Mouse (Mus musculus) kidney, embryonic 14.5 days (tissue): Measurements from ENCODE around the gene Ppp1r9b. TPM values are rescaled to one million over a fixed set of nuclear protein-coding genes. Genes with fewer than 3 reads are reported as not detected.

Experiments
- ATAC-seq: fragments of 200-750 bp; cut with Nextera tagmentation; 2 replicates; pipeline ENCODE4 v1.8.0; 2017; ENCODE audit warnings: moderate number of reproducible peaks, mild to moderate bottlenecking, moderate TSS enrichment, moderate library complexity; ENCODE audit not compliant: low FRiP score, low TSS enrichment
- H3K27ac ChIP-seq: fragments of 300-500 bp; sonication (generic); 2 replicates; pipeline ENCODE4 v1.5.1; 2014; ENCODE audit warnings: low read depth, mild to moderate bottlenecking, low read length, moderate library complexity, mixed read lengths
- H3K27me3 ChIP-seq: fragments of 300-500 bp; sonication (generic); 2 replicates; pipeline ENCODE4 v1.6.1; 2014; ENCODE audit warnings: mild to moderate bottlenecking, low read length; ENCODE audit not compliant: control insufficient read depth, insufficient read depth
- H3K36me3 ChIP-seq: fragments of 300-500 bp; sonication (generic); 2 replicates; pipeline ENCODE4 v1.6.1; 2014; ENCODE audit warnings: low read length, mixed read lengths; ENCODE audit not compliant: control insufficient read depth, insufficient read depth
- H3K4me1 ChIP-seq: fragments of 300-500 bp; sonication (generic); 2 replicates; pipeline ENCODE4 v1.6.1; 2014; ENCODE audit warnings: low read length, mixed read lengths; ENCODE audit not compliant: control insufficient read depth, insufficient read depth
- H3K4me2 ChIP-seq: fragments of 300-500 bp; sonication (generic); replicated peaks from 2 replicates; pipeline ENCODE4 v1.6.1; 2014; ENCODE audit warnings: low read depth, mild to moderate bottlenecking, low read length
- H3K4me3 ChIP-seq: fragments of 300-500 bp; sonication (generic); 2 replicates; pipeline ENCODE4 v1.5.1; 2014; ENCODE audit warnings: mild to moderate bottlenecking, low read length
- H3K9ac ChIP-seq: fragments of 300-500 bp; sonication (generic); 2 replicates; pipeline ENCODE4 v1.6.1; 2014; ENCODE audit warnings: low read depth, mild to moderate bottlenecking, low read length, moderate library complexity
- H3K9me3 ChIP-seq: fragments of 300-500 bp; sonication (generic); 2 replicates; pipeline ENCODE4 v1.6.1; 2016; ENCODE audit warnings: low read length; ENCODE audit not compliant: control insufficient read depth
- WGBS: fragments of 180-500 bp; shearing (Covaris S2); extraction: QIAGEN DNeasy Blood & Tissue Kit; methylation state at CpG from one replicate; pipeline ENCODE4 v1.1.7; 2014; 5-methylcytosine and 5-hydroxymethylcytosine counted together
- polyA plus RNA-seq: library from polyadenylated mRNA; unstranded; fragments of >200 nt; fragmentation: Nextera tagmentation; extraction: Ambion mirVana; gene quantifications from 2 replicates; pipeline ENCODE4 v1.2.1, GENCODE M21; 2014

Gene Ppp1r9b
- polyA plus RNA-seq, 1 experiment from 2014 or later = 14.6 TPM

DNA sequence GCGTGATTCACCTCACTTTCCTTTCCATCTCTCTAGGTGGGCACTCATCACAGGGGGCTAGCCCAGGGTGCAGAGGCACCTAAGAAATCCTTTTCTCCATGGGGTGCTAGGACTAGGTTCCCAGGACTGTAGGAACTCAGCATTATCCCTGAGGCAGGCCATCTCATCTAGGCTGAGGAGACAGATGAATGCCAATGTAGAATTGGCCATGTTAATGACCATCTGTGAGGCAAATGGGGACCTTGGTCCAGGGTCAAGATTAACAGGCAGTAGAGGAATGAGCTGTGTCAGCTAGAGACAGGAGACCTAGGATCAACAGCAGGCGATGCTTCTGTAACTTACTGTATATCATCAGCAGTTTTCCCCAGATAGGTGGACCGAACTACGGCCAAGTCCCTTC, 48.9 kb downstream of the Ppp1r9b start:
- Histone ChIP-seq H3K4me3 (no peak overlapping the region; the same call in 1 of the 2 replicates), H3K9ac (peak overlapping the region; percentile 58; the same call in 1 of the 2 replicates), H3K9me3 (no peaks in the 10 kb centered on the region), H3K36me3 (peaks cover 6% of the 10 kb centered on the region; the same call in 1 of the 2 replicates), H3K27me3 (no peaks in the 10 kb centered on the region), H3K4me2 (peak overlapping the region; percentile 83; the same call in 1 of the 2 replicates), H3K4me1 (peaks cover 10% of the 10 kb centered on the region; the same call in 1 of the 2 replicates), H3K27ac (no peak overlapping the region)
- ATAC-seq = no peak
- 81% methylated on average over 4 of the region's 4 CpGs for WGBS

DNA sequence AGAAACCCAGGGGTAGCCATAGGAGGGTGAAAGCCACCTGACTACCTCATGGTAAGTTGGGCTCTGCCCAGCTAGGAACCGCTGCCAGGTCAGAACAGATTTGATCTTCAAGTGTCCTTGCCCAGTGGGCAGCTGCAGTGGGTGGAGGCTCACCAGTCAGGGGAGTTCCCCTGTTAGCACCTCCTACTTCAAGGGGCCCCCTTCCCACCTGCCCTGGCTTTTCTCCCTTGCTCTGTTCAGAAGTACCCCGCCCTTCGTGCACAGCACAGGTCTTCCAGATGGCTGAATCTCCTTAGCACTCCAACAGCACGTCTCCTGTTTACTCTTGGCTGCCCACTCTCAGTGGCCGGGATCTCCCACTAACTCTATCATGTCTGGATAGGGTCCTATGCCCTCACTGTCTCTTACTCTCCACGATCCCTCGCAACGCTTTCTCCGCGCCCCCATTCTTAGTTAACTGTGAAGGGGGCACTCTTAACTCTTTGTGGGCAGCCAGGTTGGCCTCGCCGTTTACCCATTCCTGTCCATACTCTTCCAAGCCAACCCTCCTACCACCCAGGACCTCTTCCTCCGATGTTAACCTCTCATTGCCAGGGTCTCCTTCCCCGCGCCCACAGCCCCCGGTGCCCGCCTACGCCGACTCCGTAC, 49.8 kb downstream of the Ppp1r9b start:
- H3K27me3 ChIP-seq = no peaks in the 10 kb centered on the region
- peak overlapping the region; percentile 65 for H3K4me3 ChIP-seq
- H3K36me3 ChIP-seq = peaks cover 6% of the 10 kb centered on the region; the same call in 1 of the 2 replicates
- H3K9me3 ChIP-seq = no peaks in the 10 kb centered on the region
- H3K9ac ChIP-seq = peak overlapping the region; percentile 58
- ATAC-seq = peak; percentile 32
- WGBS = under 1% methylated on average over 20 of the region's 20 CpGs
- peaks cover 10% of the 10 kb centered on the region; the same call in 1 of the 2 replicates for H3K4me1 ChIP-seq
- H3K27ac ChIP-seq = peak overlapping the region; percentile 61
- peak overlapping the region; percentile 83 for H3K4me2 ChIP-seq

DNA sequence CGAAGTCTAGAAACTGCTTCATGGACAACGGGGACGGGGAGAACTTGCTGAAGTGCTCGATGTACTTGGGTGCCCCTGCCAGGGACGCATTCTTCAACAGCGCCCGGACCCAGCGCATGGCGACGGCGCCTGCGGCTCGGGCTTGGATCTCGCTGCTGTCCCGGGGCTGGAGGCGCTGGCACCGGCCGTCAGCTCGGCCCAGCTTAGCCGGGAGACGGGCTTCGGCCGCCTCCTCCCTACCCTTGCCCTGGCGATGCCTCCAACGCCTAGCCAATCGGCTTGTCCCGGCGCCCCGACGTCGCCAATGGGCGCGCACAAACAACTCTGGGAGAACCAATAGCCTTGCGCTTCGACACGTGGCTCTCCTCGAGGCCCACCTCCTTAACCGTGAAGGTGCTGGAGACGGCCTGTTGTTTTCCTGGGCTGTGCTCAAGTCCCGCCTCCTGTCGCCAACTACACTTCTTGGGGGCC, 50.3 kb downstream of the Ppp1r9b start, which contains the start of gene Pdk2:
Gene Pdk2, minus strand, starts transcription at position 216 of the 471 bp plus-strand sequence.
- H3K27me3 ChIP-seq = no peaks in the 10 kb centered on the region
- ATAC-seq = peak; percentile 96
- H3K9ac ChIP-seq = peak within 1 kb of the TSS; percentile 58
- 0% methylated on average over 41 of the region's 41 CpGs for WGBS
- peaks cover 6% of the 10 kb centered on the region; the same call in 1 of the 2 replicates for H3K36me3 ChIP-seq
- H3K4me3 ChIP-seq = peak within 1 kb of the TSS; percentile 65
- H3K9me3 ChIP-seq = no peaks in the 10 kb centered on the region
- H3K4me2 ChIP-seq = peak within 1 kb of the TSS; percentile 83
- H3K4me1 ChIP-seq = peaks cover 10% of the 10 kb centered on the region; the same call in 1 of the 2 replicates
- H3K27ac ChIP-seq = peak within 1 kb of the TSS; percentile 61

DNA sequence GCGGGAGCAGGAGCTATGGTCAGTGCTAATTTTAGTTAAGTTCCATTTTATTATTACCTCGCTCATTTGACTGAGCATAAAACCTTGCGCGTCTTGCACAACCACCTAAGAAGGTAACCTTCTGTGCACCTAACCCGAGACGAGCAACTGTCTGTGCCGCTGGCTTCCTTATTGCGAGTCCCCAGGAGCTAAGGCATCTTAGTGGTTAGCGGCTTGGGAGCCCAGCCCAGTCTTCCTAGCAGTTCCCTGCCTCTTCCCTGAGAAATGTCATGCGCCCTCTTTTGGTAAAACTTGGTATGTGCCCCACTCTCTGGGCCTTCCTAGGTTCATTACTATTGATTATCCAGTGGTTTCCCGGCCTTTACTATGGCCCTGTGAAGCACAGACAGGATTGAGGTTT, 51.3 kb downstream of the Ppp1r9b start:
- Histone ChIP-seq H3K36me3 (peaks cover 6% of the 10 kb centered on the region; the same call in 1 of the 2 replicates), H3K4me2 (peak overlapping the region; percentile 83), H3K9ac (peak overlapping the region; percentile 32; the same call in 1 of the 2 replicates), H3K9me3 (no peaks in the 10 kb centered on the region), H3K4me1 (peaks cover 10% of the 10 kb centered on the region; the same call in 1 of the 2 replicates), H3K27me3 (no peaks in the 10 kb centered on the region), H3K4me3 (peak overlapping the region; percentile 65), H3K27ac (no peak overlapping the region)
- under 1% methylated on average over 11 of the region's 11 CpGs for WGBS
- no peak for ATAC-seq

DNA sequence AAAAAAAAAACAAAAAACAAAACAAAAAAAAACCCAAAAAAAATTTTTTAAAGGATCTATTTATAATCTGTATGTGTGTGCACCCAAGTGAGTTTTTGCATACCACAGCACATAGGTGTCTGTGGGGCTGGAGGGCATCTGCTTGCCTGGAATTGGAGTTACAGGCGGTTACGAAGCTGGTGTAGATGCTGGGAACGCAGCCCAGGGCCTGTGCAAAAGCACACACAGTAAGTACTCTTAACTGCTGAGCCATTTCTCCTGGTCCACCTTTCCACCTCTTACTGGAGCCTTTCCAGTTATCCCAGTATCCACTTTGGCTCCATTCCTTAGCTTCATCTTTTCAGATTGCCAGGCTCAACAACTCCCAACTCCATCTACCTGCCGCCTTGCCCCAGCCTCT, 52.2 kb downstream of the Ppp1r9b start:
- no peak overlapping the region for H3K4me3 ChIP-seq
- H3K9ac ChIP-seq = no peak overlapping the region
- WGBS = 88% methylated on average over 4 of the region's 4 CpGs
- no peaks in the 10 kb centered on the region for H3K27me3 ChIP-seq
- peaks cover 3% of the 10 kb centered on the region; the same call in 1 of the 2 replicates for H3K36me3 ChIP-seq
- H3K4me1 ChIP-seq = peaks cover 10% of the 10 kb centered on the region; the same call in 1 of the 2 replicates
- H3K9me3 ChIP-seq = no peaks in the 10 kb centered on the region
- H3K27ac ChIP-seq = no peak overlapping the region
- no peak overlapping the region for H3K4me2 ChIP-seq
- no peak for ATAC-seq

DNA sequence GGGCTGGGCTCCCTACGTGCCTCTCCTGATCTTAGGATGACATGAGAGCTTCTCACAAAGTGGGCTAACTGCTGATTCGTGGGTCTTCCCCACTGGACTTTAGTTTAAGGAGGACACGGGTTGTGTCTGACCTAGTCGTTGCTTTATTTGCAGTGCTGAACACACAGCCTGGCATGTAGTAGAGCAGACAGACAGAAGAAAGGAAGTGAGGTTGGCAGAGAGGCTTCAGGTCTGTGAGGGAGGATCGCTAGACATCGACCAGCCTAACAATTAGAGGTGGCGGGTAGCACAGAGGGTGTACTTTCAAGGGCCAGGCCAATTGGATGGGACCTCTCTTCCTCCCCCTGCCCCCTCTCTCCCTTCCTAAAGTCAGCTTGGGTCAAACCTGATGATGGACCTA, 52.8 kb downstream of the Ppp1r9b start:
- H3K27me3 ChIP-seq = no peaks in the 10 kb centered on the region
- peaks cover 10% of the 10 kb centered on the region; the same call in 1 of the 2 replicates for H3K4me1 ChIP-seq
- ATAC-seq = no peak
- H3K4me2 ChIP-seq = no peak overlapping the region
- no peak overlapping the region for H3K27ac ChIP-seq
- H3K36me3 ChIP-seq = no peaks in the 10 kb centered on the region; the same call in 1 of the 2 replicates
- H3K9me3 ChIP-seq = no peaks in the 10 kb centered on the region
- H3K9ac ChIP-seq = no peak overlapping the region
- no peak overlapping the region for H3K4me3 ChIP-seq
- WGBS = 52% methylated on average over 7 of the region's 7 CpGs

DNA sequence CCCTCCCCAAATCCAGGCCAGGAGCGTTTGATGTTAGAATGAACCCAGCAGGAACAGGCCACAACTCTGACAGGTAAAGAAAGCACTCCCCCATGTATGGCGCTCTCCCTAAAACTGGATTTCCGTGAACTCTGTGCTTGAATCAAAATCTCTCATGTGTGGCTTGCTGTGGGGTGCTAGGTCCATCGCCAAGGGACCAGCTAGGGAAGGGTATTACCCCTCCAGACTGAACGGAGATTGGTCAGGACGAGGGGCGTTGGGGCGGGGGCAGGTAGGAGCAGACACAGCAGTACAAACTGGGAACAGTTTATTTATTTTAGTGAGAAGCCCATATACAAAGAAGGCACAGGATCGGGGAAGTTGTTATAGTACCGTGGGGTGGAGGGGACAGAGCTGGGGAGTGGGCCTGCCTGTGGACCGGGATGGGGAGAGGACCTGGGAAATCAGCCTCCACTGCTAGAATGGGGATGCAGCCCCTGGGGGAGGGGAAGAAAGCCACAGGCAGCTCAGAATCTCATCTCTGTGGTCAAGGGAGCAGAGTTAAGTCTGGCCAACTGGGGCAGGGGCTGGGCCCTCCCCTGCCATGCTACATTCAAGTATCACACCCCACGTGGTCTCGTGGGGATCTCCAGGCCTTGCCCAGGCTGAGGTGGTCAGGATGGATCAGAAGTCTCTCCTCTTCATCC, 53.5 kb downstream of the Ppp1r9b start:
- H3K27me3 ChIP-seq = no peaks in the 10 kb centered on the region
- H3K36me3 ChIP-seq = no peaks in the 10 kb centered on the region
- no peak overlapping the region for H3K27ac ChIP-seq
- no peak overlapping the region for H3K4me3 ChIP-seq
- no peak for ATAC-seq
- no peak overlapping the region for H3K4me2 ChIP-seq
- 41% methylated on average over 13 of the region's 13 CpGs for whole genome bisulfite sequencing
- H3K4me1 ChIP-seq = peaks cover 10% of the 10 kb centered on the region; the same call in 1 of the 2 replicates
- no peaks in the 10 kb centered on the region for H3K9me3 ChIP-seq
- H3K9ac ChIP-seq = no peak overlapping the region

DNA sequence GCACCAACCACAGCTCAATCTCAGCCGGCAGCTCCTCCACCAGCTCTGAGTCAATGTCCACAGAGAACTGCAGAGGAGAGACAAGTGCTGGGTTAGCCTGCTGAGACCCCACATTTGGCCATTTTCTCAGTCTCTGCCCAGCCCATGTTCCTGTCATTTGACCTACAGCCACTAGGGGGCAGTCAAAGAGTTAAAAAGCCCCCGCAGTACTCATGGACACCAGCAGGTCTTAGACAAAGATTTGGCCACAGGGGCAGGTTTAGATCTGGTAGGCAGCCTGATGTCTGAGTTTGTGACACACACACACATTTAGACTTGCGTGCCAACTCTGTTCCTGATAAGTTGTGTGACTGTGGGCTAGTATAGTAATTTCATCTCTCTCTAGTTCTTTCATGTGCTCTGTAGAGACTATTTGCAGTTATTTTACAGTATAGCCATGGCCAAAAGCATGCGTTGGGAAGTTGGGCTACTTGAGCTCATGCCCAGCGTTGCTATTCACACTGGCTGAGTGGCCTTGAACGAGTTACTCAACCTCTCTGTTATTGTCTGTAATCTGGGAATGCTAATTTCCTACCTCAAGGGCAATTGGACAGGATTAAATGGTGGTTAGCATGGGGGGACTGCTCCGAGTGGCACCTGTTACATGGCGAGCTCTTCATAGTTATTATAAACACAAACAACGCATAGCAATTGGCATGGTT, 56.3 kb downstream of the Ppp1r9b start:
- no peaks in the 10 kb centered on the region for H3K4me1 ChIP-seq
- H3K4me3 ChIP-seq = no peak overlapping the region
- no peaks in the 10 kb centered on the region for H3K27me3 ChIP-seq
- H3K9me3 ChIP-seq = no peaks in the 10 kb centered on the region
- H3K9ac ChIP-seq = no peak overlapping the region
- no peak overlapping the region for H3K4me2 ChIP-seq
- H3K36me3 ChIP-seq = 0 out of 2 replicates have a peak, but pooled peaks cover 4% of the 10 kb centered on the region
- H3K27ac ChIP-seq = no peak overlapping the region
- 58% methylated on average over 9 of the region's 9 CpGs for WGBS
- ATAC-seq = peak; percentile 69
